ENCODE assay signal across 14 mouse cellular contexts in the genomic region with DNA sequence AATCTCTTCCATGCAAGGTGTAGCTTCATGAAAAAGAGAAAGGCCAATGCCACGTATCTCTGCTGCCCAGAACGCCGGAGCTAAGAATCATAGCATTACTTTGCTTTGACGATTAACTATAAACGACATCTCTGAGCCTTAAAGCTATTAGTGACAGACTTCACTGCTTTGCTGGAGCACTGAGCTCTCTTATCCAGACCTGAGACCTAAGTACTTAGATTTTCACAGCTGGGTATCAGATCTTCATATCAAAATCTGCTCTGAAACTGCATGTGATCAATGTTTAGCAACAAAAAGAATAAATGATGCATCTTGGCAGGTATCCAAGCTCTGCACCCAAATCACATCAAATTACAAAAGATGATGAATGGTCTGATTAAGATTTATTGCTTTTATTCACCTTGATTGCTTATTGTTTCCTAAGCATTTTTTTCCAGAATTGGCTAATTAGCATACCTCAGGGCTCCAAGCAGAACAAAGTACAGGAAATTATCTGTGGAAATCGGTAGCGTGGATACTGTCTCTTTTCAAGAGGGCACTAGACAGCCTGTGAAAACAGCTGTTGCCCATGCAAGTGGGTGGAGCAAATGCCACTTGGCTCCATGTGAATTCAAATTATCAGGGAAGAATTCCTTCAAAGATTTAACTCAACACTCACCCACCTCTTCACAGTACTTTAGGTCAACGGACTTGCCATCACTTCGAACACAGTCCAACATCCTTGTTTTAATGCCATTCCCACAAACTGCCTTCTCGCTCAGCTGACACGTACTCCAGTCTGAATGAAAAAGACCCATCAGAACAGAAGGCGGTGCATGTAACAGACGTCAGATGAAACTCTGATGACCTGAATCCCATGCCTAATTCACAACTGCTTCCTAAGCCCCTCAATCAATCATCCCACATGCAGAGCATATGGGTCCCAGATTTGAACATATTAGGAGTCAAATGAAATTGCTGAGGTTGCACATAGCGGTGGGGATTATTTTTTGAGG.
DNase-seq lines count a peak whose midpoint lies in the region; ATAC-seq lines count a peak whose summit lies in the region.
"Had no signal": no experiment of that assay in that cellular context is flagged by ENCODE, and none has a peak within 500 bp of the region (broad histone marks: within the 10 kb centered on the region; RNA-seq: fewer than 3 reads in every experiment).

No protein-coding gene starts in this region.

- no peak overlapping the region for H3K4me2 ChIP-seq in forebrain, embryonic 14.5 days (ENCODE audit: low read length)
- H3K4me2 ChIP-seq in neural tube, embryonic 14.5 days (ENCODE audit: low read depth, low read length): no peak overlapping the region
- no peak overlapping the region for H3K4me2 ChIP-seq in heart, embryonic 12.5 days
- H3K4me2 ChIP-seq: lung, embryonic 14.5 days had no signal

- WGBS in forebrain, embryonic 14.5 days: 45% methylated on average over 14 of the region's 14 CpGs
- WGBS in neural tube, embryonic 14.5 days: 45% methylated on average over 14 of the region's 14 CpGs
- WGBS in heart, embryonic 12.5 days: 70% methylated on average over 14 of the region's 14 CpGs

- peak; percentile 90 for ATAC-seq in forebrain, embryonic 14.5 days
- peak; percentile 70; the same call in 1 of the 2 replicates for ATAC-seq in neural tube, embryonic 14.5 days (ENCODE audit: low read depth)
- ATAC-seq in heart, embryonic 12.5 days (ENCODE audit: insufficient number of reproducible peaks, low FRiP score): no peak

- peaks cover 16% of the 10 kb centered on the region for H3K4me1 ChIP-seq in forebrain, embryonic 14.5 days (ENCODE audit: control insufficient read depth, insufficient read depth, low read length)
- H3K4me1 ChIP-seq in neural tube, embryonic 14.5 days (ENCODE audit: control insufficient read depth, insufficient read depth, low read length): no peaks in the 10 kb centered on the region; the same call in 1 of the 2 replicates
- H3K4me1 ChIP-seq in heart, embryonic 12.5 days (replicated peaks): no peaks in the 10 kb centered on the region

- no peaks in the 10 kb centered on the region for H3K27me3 ChIP-seq in forebrain, embryonic 14.5 days (replicated peaks; ENCODE audit: control insufficient read depth, insufficient read depth, low read length)
- H3K27me3 ChIP-seq in neural tube, embryonic 14.5 days (ENCODE audit: control insufficient read depth, insufficient read depth, low read length): no peaks in the 10 kb centered on the region
- H3K27me3 ChIP-seq in heart, embryonic 12.5 days (replicated peaks): no peaks in the 10 kb centered on the region

- no peaks in the 10 kb centered on the region for H3K36me3 ChIP-seq in forebrain, embryonic 14.5 days (ENCODE audit: control insufficient read depth, insufficient read depth, low read length)
- H3K36me3 ChIP-seq in neural tube, embryonic 14.5 days (ENCODE audit: control insufficient read depth, insufficient read depth, low read length): no peaks in the 10 kb centered on the region
- no peaks in the 10 kb centered on the region for H3K36me3 ChIP-seq in heart, embryonic 12.5 days

- peak; percentile 12 for DNase-seq in embryo, embryonic 11 days
- DNase-seq in embryo, embryonic 10 days (ENCODE audit: low spot score): no peak
- DNase-seq in forebrain, embryonic 14.5 days (ENCODE audit: low spot score): peak; percentile 67
- DNase-seq in mesoderm, embryonic 11.5 days (ENCODE audit: low read depth, low spot score): peak; percentile 41
- no peak for DNase-seq in frontal cortex, postnatal 10 days (ENCODE audit: low spot score in 2 of 2)
- no peak for DNase-seq in gastrocnemius, postnatal 10 days
- DNase-seq: cerebellum, adult 11-12 months; heart, postnatal 4 days; kidney, adult 18-20 months; lung, embryonic 14.5 days; right cerebral cortex, postnatal 25 days; thymus, adult 2 months had no signal

- H3K9ac ChIP-seq in forebrain, embryonic 14.5 days (ENCODE audit: low read length): no peak overlapping the region
- H3K9ac ChIP-seq in neural tube, embryonic 14.5 days (replicated peaks; ENCODE audit: low read depth, low read length): no peak overlapping the region
- no peak overlapping the region for H3K9ac ChIP-seq in heart, embryonic 12.5 days
- H3K9ac ChIP-seq: lung, embryonic 14.5 days had no signal

- H3K4me3 ChIP-seq in forebrain, embryonic 14.5 days (ENCODE audit: low read depth, low read length): no peak overlapping the region
- H3K4me3 ChIP-seq in neural tube, embryonic 14.5 days (ENCODE audit: low read depth, low read length): no peak overlapping the region
- H3K4me3 ChIP-seq in heart, embryonic 12.5 days: no peak overlapping the region

- peak overlapping the region; percentile 39; the same call in 1 of the 2 replicates for H3K27ac ChIP-seq in forebrain, embryonic 14.5 days (ENCODE audit: low read depth, low read length)
- H3K27ac ChIP-seq in neural tube, embryonic 14.5 days (ENCODE audit: low read depth, low read length): no peak overlapping the region
- no peak overlapping the region for H3K27ac ChIP-seq in heart, embryonic 12.5 days (ENCODE audit: poor library complexity, severe bottlenecking)

- no peaks in the 10 kb centered on the region for H3K9me3 ChIP-seq in forebrain, embryonic 14.5 days (replicated peaks; ENCODE audit: control insufficient read depth, low read length)
- no peaks in the 10 kb centered on the region for H3K9me3 ChIP-seq in neural tube, embryonic 14.5 days (ENCODE audit: control insufficient read depth, low read length)
- no peaks in the 10 kb centered on the region for H3K9me3 ChIP-seq in heart, embryonic 12.5 days (replicated peaks)

Comparison
In these comparisons a context has a peak if more than half of its experiments do, and no peak if none do; other contexts are left out.
1. DNase-seq: peak in embryo, embryonic 11 days (single experiment), forebrain, embryonic 14.5 days (single experiment) and mesoderm, embryonic 11.5 days (single experiment); none in embryo, embryonic 10 days (single experiment), frontal cortex, postnatal 10 days (0 of 2) and gastrocnemius, postnatal 10 days (single experiment).